Mouse (Mus musculus) midbrain, embryonic 10.5 days (tissue): ENCODE measurements at regions not wholly inside any gene's neighbourhood (a gene's known extent, or its start where the extent isn't known, plus 50 kb on each side); places are given as distances from the start of the nearest gene placed in this dataset.

Experiments
- DNase-seq: peaks from one replicate; pipeline ENCODE4 v3.0.0-alpha.2; 2017; ENCODE audit warnings: low spot score
- H3K27ac ChIP-seq: fragments of 300-500 bp; sonication (generic); replicated peaks from 2 replicates; pipeline ENCODE4 v1.5.1; 2016; ENCODE audit warnings: mild to moderate bottlenecking
- H3K27me3 ChIP-seq: fragments of 300-500 bp; sonication (generic); 2 replicates; pipeline ENCODE4 v1.6.1; 2016; ENCODE audit warnings: low read depth, mild to moderate bottlenecking; ENCODE audit not compliant: poor library complexity, severe bottlenecking
- H3K36me3 ChIP-seq: fragments of 300-500 bp; sonication (generic); 2 replicates; pipeline ENCODE4 v1.6.1; 2016; ENCODE audit warnings: mild to moderate bottlenecking, moderate library complexity
- H3K4me1 ChIP-seq: fragments of 300-500 bp; sonication (generic); 2 replicates; pipeline ENCODE4 v1.6.1; 2016
- H3K4me3 ChIP-seq: fragments of 300-500 bp; sonication (generic); 2 replicates; pipeline ENCODE4 v1.5.1; 2016; ENCODE audit warnings: mild to moderate bottlenecking, moderate library complexity
- H3K9me3 ChIP-seq: fragments of 300-500 bp; sonication (generic); replicated peaks from 2 replicates; pipeline ENCODE4 v1.6.1; 2016; ENCODE audit warnings: mild to moderate bottlenecking
- WGBS: fragments of 180-500 bp; shearing (Covaris S2); methylation state at CpG from one replicate; pipeline ENCODE4 v1.1.7; 2016; 5-methylcytosine and 5-hydroxymethylcytosine counted together

DNA sequence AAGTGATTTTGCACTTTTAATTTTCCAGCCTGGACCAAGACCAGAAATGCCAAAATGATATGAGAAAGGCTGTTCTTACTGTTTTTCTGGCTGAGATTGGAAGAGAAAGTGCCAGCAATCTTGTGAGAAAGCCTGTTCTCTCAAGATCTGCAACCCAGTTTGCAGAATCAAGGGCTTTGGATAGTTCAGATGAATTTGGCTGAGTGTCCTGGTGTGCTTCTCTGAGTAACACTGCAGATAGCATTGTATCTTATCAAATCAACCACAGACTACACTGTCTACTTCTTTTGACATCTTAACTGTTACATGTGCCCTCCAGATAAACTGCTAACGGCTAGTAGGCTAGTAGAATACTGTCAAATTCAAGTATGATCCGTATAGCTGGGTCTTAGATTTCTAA is 371.5 kb upstream of the Nr2f1 start:
- 87% methylated on average over 2 of the region's 2 CpGs for WGBS
- Histone ChIP-seq H3K9me3 (no peaks in the 10 kb centered on the region), H3K36me3 (no peaks in the 10 kb centered on the region), H3K4me1 (peaks cover 21% of the 10 kb centered on the region), H3K27me3 (no peaks in the 10 kb centered on the region), H3K27ac (no peak overlapping the region), H3K4me3 (no peak overlapping the region)
- no peak for DNase-seq

DNA sequence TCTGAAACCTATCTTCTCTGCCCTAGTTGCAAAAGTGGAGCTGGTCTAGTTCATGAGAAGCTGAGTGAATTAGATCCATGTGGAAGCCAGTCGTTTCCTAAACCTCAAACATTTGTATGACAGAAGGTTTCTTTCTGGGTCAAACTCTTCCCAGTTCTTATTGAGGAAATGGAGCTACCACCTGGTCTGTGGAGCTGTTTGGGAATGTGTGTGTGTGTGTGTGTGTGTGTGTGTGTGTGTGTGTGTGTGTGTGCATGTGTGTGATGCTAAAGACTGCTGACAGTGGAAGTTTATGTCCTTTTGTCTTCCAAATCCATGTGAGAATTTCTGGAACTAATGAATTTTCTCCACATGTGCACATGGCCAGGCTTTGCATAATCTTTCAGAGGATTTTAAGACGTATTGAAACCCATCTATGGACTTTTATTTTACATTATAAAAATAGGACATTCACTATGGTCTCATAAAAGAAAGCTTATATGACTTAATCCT is 324.9 kb upstream of the Nr2f1 start:
- H3K9me3 ChIP-seq = no peaks in the 10 kb centered on the region
- no peak overlapping the region for H3K27ac ChIP-seq
- DNase-seq = no peak
- no peaks in the 10 kb centered on the region for H3K36me3 ChIP-seq
- no peak overlapping the region for H3K4me3 ChIP-seq
- H3K27me3 ChIP-seq = no peaks in the 10 kb centered on the region
- 65% methylated on average over 2 of the region's 2 CpGs for WGBS
- H3K4me1 ChIP-seq = no peaks in the 10 kb centered on the region

DNA sequence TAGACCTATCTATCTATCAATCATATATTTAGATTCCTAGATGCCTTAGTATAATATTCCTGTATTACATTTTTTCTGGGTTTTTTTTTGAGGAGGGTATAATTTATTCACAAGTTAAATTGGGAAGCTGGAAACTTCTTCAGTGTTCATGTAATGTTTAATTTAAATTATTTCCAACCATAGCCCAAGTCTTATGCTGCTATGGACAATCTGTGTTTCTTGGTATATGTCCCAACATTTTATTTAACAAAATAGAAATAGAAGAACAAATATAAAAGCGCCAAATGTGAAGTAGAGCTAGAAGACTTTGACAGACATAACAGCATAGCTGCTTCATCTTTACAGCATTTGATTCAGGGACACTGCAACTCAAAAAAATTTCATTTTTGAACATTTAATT is 321.2 kb upstream of the Nr2f1 start:
- Histone ChIP-seq H3K27ac (no peak overlapping the region), H3K27me3 (no peaks in the 10 kb centered on the region), H3K4me1 (no peaks in the 10 kb centered on the region), H3K4me3 (no peak overlapping the region), H3K36me3 (no peaks in the 10 kb centered on the region), H3K9me3 (no peaks in the 10 kb centered on the region)
- WGBS = 91% methylated on average over 1 of the region's 1 CpGs
- no peak for DNase-seq

DNA sequence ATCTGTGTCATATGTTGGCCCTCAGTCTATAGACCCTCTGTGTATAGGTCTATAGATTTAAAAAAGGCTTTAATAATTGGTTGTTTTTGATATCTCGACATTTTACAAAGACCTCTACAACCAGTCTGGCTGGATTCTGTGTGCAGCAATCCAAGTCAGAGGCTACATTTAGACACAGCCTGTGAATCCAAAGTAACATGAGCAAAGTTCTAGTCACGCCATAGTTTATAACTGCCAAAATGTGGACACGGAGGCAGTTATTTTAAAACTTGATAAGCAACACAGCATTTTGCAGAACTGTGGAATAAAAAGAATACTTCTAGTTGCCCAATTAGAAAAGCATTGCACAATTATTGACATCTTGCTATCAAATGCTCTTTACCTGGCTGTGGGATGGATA is 320.6 kb upstream of the Nr2f1 start:
- no peak for DNase-seq

DNA sequence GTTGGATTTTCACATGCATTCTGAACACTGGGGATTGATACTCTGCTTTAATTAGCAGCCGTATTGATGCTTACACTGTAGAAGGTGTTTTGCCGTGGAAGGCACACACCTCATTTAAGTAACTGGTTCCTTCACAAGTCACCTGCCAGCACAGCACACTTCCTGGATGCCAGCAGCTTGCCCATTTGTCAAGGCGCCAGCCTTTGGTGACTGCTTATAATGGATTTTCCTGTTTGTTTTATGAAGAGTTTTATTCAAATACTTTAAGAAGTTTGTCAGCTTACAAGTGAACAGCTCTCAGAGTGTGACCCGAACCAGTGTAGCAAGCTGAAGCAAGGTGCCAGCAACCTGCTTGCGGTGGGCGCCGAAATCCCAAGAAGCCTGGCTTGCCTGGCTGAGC is 301.0 kb upstream of the Nr2f1 start:
- no peak overlapping the region; the same call in 1 of the 2 replicates for H3K27ac ChIP-seq
- H3K4me1 ChIP-seq = no peaks in the 10 kb centered on the region
- no peaks in the 10 kb centered on the region for H3K9me3 ChIP-seq
- H3K4me3 ChIP-seq = no peak overlapping the region
- DNase-seq = no peak
- no peaks in the 10 kb centered on the region for H3K27me3 ChIP-seq
- 92% methylated on average over 7 of the region's 7 CpGs for WGBS
- H3K36me3 ChIP-seq = no peaks in the 10 kb centered on the region

More for the DNA sequence above, 320.6 kb upstream of the Nr2f1 start:
- Histone ChIP-seq H3K9me3 (no peaks in the 10 kb centered on the region), H3K36me3 (no peaks in the 10 kb centered on the region), H3K27ac (no peak overlapping the region), H3K27me3 (no peaks in the 10 kb centered on the region), H3K4me1 (no peaks in the 10 kb centered on the region), H3K4me3 (no peak overlapping the region)
- WGBS = 88% methylated on average over 3 of the region's 3 CpGs

DNA sequence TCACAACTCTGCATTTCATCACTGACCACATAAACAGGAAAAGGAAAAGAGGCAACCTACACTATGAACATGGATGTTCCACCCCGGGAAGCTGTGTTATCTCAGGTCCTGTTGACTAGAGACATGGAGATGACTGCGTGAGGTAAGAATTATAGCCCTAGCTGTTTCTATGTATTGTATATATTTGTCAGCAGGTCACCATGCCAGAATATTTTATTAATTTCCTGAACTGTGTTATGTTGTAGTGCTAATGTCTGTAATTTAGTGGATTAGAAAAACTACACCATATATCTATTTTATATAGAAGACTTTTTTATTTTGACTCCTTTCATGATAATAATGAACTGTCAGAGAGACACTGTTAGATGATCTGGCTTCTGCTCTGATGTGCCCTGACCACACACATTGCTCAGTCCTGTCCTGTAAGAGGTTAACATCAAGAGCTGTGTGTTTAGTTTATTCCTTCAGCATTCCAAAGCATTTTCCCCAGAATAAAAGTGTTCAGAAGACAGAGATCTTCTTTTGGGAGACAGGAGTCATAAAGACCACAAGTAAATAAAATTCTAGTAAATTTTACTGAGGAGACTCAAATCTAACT is 284.3 kb upstream of the Nr2f1 start:
- no peaks in the 10 kb centered on the region for H3K36me3 ChIP-seq
- no peak overlapping the region for H3K4me3 ChIP-seq
- DNase-seq = no peak

DNA sequence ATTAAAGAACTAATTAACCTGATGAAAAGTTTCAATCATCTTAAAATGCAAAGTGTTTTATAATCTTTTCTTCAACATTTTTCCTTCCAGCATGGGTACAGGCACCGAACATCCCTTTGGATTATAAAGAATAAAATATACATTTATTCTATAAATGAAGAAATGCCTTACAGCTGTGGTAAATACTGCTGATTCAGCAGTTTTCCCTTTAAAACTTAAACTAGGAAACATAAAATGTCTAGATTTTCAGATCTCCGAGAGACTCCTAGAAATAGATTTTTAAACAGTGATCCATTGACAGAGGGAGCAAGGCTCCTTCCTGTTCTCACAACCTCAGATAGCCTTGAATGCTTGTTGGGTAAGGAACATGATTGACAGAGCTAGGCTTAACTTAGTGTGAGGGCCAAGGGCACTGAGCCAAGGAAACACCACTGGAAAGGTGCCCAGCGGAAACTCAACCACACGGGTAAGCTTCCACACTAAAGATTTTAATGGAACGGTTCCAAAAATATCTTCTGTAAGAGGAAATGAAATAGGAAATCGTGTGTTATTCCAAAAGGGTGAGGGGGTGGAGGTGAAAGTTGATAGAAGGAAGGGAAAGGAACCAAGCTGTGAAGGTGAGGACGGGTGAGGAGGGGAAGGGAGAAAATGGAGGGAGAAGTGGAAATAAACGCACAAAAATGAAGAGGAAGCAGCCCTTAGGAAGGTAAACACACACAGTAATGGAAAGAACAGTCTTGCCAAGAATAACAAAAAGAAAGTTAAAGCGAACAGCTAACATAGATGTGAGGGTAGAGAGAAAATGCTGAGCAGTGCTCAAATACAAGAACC is 283.6 kb upstream of the Nr2f1 start:
- no peak for DNase-seq
- 82% methylated on average over 9 of the region's 9 CpGs for WGBS
- no peak overlapping the region for H3K4me3 ChIP-seq

More for the DNA sequence above, 284.3 kb upstream of the Nr2f1 start:
- H3K27me3 ChIP-seq = no peaks in the 10 kb centered on the region
- WGBS = 88% methylated on average over 2 of the region's 2 CpGs
- H3K27ac ChIP-seq = no peak overlapping the region
- no peaks in the 10 kb centered on the region for H3K4me1 ChIP-seq
- H3K9me3 ChIP-seq = no peaks in the 10 kb centered on the region; the same call in 1 of the 2 replicates

DNA sequence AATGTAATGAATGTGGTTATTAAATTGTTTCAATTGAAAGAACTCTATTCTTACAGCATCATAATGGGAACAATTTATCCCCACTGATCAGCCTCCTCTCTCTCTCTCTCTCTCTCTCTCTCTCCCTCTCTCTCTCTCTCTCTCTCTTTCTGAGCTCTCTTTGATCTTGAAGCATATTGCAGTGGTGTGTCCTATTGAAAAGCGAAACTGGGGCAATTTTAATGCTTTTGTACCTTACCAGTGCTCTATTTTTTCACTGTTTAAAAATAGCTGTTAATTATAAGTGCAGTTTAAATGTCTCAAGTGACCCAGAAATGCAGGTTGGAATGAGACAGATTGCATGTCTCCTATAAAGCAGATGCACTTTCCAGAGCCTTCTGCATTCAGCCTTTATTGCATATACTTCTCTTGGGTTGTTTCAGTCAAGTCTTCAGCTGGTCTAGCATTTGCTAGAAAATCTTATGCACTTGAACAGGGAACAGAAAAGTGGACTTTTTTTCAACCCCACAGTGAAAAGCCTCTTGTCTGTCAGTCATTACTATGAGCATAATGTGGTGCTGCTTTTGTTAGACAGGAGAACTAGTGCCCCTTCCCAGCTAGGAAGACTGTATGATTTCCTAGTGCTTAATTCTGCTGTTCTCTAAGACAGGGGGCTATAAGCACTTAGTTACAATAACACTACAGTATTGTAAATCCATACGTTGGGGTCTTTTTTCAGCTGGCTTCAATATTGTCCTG is 251.9 kb upstream of the Nr2f1 start:
- H3K4me3 ChIP-seq = no peak overlapping the region
- 57% methylated on average over 2 of the region's 2 CpGs for WGBS
- H3K36me3 ChIP-seq = no peaks in the 10 kb centered on the region
- H3K27me3 ChIP-seq = peaks cover 12% of the 10 kb centered on the region
- no peaks in the 10 kb centered on the region for H3K9me3 ChIP-seq
- H3K4me1 ChIP-seq = peaks cover 24% of the 10 kb centered on the region
- no peak overlapping the region for H3K27ac ChIP-seq
- no peak for DNase-seq

More for the DNA sequence above, 283.6 kb upstream of the Nr2f1 start:
- Histone ChIP-seq H3K9me3 (no peaks in the 10 kb centered on the region; the same call in 1 of the 2 replicates), H3K27ac (no peak overlapping the region), H3K27me3 (no peaks in the 10 kb centered on the region), H3K36me3 (no peaks in the 10 kb centered on the region), H3K4me1 (no peaks in the 10 kb centered on the region)

DNA sequence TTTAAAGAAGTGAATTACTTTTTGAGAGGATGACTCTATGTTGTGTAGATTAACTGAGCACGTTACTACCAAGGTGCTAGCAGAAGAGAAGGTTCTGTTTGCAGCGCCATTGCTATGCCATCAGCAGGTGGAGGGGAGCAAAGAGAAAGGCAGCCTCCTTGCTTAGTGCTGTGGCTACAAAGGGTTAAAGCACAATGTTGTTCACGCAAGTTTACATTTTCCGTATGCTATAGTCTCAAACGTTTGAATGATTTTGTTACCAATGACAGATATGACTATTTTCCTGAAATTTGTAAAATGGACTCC is 247.1 kb upstream of the Nr2f1 start:
- Histone ChIP-seq H3K36me3 (no peaks in the 10 kb centered on the region), H3K27ac (peak overlapping the region; percentile 82), H3K4me3 (peak overlapping the region; percentile 18; the same call in 1 of the 2 replicates), H3K4me1 (peaks cover 46% of the 10 kb centered on the region), H3K9me3 (no peaks in the 10 kb centered on the region), H3K27me3 (peaks cover 12% of the 10 kb centered on the region)
- WGBS = 53% methylated on average over 5 of the region's 5 CpGs
- no peak for DNase-seq

DNA sequence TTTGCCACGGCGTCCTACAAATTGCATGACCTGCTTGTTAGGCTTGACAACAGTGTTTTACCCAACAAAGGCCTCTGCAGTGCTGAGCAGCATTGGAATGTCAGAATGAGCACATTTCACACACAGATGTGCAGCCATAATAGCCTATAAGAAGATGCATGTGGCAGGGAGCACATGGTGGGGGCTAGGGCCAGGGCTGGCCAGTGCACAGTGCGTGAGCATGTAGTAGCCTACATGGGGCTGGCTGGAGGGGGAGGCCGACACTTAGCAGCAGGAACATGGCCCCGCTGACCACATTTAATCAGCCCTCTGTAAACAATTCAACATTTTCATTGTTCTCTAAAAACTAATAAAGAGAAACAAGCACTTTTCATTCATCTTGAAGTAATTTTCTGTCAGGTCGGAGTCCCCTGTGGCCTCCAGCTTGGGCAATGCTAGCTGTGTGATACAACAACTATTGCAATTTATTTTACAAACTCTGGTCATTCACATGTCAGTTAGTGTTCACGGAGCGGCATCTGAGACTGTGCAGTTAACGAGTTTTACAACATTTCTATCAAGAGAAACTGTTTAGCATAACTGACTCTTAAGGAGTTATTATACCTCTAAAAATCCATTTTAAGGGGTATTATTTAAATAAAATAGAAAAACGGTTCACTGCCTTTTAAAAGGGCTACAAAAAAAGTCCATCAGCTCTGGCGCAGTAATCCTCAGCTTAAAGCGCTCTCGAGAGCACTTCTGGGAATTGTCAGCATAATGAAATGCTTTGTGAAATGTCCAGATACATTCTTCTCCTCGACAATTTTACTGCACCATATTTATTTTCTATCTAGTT is 246.6 kb upstream of the Nr2f1 start:
- H3K4me1 ChIP-seq = peaks cover 40% of the 10 kb centered on the region
- no peaks in the 10 kb centered on the region for H3K36me3 ChIP-seq
- H3K4me3 ChIP-seq = peak overlapping the region; percentile 18; the same call in 1 of the 2 replicates
- H3K9me3 ChIP-seq = no peaks in the 10 kb centered on the region
- peak; percentile 76 for DNase-seq
- peak overlapping the region; percentile 82 for H3K27ac ChIP-seq
- H3K27me3 ChIP-seq = peaks cover 12% of the 10 kb centered on the region
- WGBS = 23% methylated on average over 14 of the region's 14 CpGs

DNA sequence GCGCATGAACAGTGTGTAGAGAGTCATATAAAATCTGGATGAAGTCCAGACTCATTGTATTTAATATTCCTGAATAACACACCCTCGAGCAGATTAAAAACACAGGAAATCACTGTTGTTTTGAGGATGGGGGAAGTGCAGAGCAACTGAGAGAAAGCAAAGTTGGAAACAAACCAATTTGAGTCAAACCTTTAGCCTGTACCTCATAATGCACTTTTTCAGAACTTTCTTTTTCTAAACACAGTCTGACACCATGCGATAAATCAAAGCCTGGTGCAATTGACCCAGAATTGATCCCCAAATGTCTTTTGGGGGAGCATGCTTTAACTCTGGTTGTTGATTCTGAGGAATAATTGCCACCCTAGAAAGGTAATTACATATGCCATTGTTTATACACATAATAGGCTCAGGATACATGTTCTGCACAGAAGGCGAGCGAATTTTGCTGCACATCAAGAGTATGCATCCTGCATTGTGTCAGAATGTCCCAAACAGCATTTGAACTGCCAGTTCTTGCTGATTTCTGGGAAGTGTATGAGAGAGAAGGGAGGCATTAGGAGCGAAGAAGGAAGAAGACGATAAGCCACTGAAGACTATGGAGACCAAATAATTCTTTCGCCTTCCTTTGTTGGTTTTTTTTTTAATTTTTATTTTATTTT is 245.3 kb upstream of the Nr2f1 start:
- H3K36me3 ChIP-seq = no peaks in the 10 kb centered on the region
- H3K27ac ChIP-seq = peak overlapping the region; percentile 82
- DNase-seq = no peak
- peaks cover 8% of the 10 kb centered on the region for H3K27me3 ChIP-seq
- WGBS = 69% methylated on average over 8 of the region's 8 CpGs
- no peaks in the 10 kb centered on the region for H3K9me3 ChIP-seq
- H3K4me1 ChIP-seq = peaks cover 36% of the 10 kb centered on the region
- H3K4me3 ChIP-seq = no peak overlapping the region

DNA sequence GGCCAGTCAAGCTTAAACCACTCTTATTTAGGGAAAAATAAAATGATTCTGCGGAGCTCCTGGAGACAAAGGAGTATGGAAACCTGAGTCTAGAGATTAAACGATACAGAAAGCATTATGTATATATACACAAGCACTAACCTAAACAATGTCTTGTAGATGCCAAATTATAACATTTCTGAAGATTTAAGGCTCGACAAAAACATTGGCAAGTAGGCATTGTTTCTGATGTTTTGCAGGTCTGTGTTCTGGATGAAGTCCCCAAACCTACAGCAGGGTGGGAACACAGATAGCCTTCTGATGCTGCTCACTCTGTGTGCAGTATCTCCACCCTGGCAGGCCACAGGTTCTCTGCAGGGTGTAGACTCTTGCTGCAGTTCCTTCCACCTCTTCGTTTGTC is 228.9 kb upstream of the Nr2f1 start:
- peak overlapping the region; percentile 47; the same call in 1 of the 2 replicates for H3K4me3 ChIP-seq
- 51% methylated on average over 4 of the region's 4 CpGs for WGBS
- DNase-seq = peak; percentile 25
- peak overlapping the region; percentile 89 for H3K27ac ChIP-seq
- no peaks in the 10 kb centered on the region for H3K9me3 ChIP-seq
- H3K27me3 ChIP-seq = no peaks in the 10 kb centered on the region
- no peaks in the 10 kb centered on the region for H3K36me3 ChIP-seq
- peaks cover 30% of the 10 kb centered on the region for H3K4me1 ChIP-seq
